Mouse (Mus musculus): ENCODE results near the gene Fam217b. TPM values are rescaled to one million over a fixed set of nuclear protein-coding genes. Genes with fewer than 3 reads are reported as not detected.

The Fam217b gene
- 11.4 and 11.6 TPM in 2 replicates for polyA plus RNA-seq (2011; ENCODE audit: insufficient read length, low read depth, missing spikeins)

DNA sequence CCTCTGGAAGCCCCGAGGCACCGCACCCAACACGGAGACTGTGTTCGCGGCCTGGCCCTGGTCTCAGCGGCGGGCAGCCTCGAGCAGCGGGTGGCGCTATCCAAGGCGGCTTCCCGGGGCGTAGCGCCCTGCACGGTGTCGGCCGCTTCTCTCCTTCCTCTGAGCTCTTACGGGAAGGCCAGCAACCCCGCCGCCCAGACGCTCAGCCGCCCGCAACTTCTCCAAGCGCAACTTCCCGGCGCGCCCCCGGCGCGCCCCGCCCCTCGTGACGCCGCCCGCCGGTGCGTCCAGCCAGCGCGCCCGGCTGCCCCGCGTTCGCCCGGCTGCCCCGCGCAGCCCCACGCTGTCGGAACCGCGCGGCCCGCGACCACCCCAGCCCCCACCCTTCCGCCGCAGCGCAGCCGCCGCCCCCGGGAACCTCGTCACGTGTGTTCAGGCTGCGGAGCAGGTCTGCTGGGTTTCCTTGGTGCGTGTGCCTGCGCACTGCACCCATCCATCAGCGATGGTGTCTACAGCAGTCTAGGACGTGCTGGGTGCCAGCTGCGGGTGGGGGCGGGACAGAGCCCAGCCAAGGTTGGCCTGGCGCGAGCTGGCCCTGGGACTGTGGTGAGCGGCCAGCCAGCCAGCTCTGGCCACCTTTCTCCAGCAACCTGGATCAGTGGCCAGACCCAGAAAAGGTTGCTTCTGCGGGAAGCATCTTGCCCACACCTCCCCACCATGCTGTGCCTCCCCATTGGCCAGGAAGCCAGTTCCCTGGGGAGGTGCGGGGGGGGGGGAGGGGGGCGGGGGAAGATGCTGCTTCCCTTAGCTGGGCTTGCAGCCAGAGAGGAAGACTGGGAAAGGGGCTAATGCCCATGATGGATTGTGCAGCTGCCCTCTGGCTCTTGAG lies at the start of gene Fam217b, which contains the start of gene Ppp1r3d:
Gene Fam217b, plus strand, starts transcription at position 264 of the 889 bp plus-strand sequence.
Gene Ppp1r3d, minus strand, starts transcription at position 212 of the 889 bp plus-strand sequence.
- Histone ChIP-seq H3K4me1 (ENCODE audit: control insufficient read depth, insufficient read depth, low read length) (peaks cover 6% of the 10 kb centered on the region; the same call in 1 of the 2 replicates), H3K27ac (ENCODE audit: insufficient read depth, low read length) (peak within 1 kb of the TSS; percentile 24), H3K4me3 (ENCODE audit: insufficient read depth, low read length) (peak within 1 kb of the TSS; percentile 45)
- TF ChIP-seq CTCF (IDR thresholded peaks at IDR 0.05; ENCODE audit: borderline replicate concordance, insufficient read depth, low read length) = no peak
- peak; percentile 64; the same call in 1 of the 2 replicates for TF ChIP-seq POLR2A (IDR thresholded peaks at IDR 0.05; ENCODE audit: low read depth, low read length)

DNA sequence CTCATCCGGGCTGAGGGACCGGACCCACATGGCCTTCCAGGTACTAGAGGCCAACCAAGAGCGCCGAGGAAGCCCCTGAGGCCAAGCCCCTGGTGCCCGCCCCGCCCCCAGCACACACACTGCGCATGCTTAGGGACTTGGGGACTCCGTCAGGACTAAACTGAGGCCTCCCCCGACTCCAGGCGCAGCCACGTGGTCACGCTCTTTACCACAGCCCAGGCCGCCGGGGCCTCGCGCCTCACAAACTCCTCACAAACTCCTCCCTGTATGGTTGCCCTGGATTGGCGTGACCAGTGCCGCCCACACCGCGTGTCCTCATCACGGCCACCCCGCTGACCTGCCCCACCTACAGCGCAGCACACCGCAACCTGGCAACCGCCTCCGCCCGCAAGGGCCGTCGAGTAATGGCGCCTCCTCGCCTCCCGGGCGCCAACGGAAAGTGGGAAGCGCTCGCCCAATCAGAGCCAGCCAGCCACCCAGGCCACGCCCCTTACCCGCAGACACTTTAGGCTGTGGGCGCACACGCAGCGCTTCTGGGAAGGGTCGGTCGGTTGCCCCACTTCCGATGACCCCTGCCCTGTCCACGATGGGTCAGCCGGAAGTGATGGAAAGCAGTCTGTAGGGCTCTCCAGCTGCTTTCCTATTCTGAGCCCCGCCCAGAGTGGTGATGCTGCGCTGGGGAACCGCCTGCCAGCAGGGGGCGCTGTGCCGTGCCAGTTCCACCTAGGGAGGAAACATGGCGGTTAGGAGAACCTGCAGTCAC lies 7.1 kb upstream of the Fam217b start, which contains the start of gene Sycp2:
Gene Sycp2, minus strand, starts transcription at position 633 of the 763 bp plus-strand sequence.
- H3K4me1 ChIP-seq (ENCODE audit: control insufficient read depth, insufficient read depth, low read length) = no peaks in the 10 kb centered on the region
- H3K4me3 ChIP-seq (ENCODE audit: insufficient read depth, low read length) = no peak within 1 kb of the TSS
- TF ChIP-seq CTCF (IDR thresholded peaks at IDR 0.05; ENCODE audit: borderline replicate concordance, insufficient read depth, low read length) (peak; percentile 43; the same call in 1 of the 2 replicates), POLR2A (IDR thresholded peaks at IDR 0.05; ENCODE audit: low read depth, low read length) (no peak)
- H3K27ac ChIP-seq (ENCODE audit: insufficient read depth, low read length) = no peak within 1 kb of the TSS

DNA sequence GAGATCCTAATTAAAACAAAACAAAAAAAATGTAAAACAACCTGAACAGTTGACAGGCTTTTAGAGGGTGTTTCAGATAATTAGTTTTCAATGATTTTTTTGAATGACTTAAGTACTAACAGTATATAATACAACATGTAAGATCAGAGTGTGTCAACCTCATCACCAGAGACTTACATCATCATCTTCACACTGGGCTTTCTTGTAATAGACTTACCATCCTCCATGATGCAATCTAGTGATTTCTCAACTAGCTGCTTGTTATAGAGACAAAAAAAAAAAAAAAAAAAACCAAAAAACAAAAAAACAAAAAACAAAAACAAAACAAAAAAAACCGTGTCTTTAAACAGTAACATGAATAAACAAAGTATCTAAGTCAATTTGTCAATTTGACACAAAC lies 5.3 kb upstream of the Fam217b start:
- Histone ChIP-seq H3K4me3 (ENCODE audit: insufficient read depth, low read length) (no peak overlapping the region), H3K4me1 (ENCODE audit: control insufficient read depth, insufficient read depth, low read length) (peaks cover 6% of the 10 kb centered on the region; the same call in 1 of the 2 replicates), H3K27ac (ENCODE audit: insufficient read depth, low read length) (no peak overlapping the region)
- no peak for TF ChIP-seq CTCF (IDR thresholded peaks at IDR 0.05; ENCODE audit: borderline replicate concordance, insufficient read depth, low read length)
- TF ChIP-seq POLR2A (IDR thresholded peaks at IDR 0.05; ENCODE audit: low read depth, low read length) = no peak

DNA sequence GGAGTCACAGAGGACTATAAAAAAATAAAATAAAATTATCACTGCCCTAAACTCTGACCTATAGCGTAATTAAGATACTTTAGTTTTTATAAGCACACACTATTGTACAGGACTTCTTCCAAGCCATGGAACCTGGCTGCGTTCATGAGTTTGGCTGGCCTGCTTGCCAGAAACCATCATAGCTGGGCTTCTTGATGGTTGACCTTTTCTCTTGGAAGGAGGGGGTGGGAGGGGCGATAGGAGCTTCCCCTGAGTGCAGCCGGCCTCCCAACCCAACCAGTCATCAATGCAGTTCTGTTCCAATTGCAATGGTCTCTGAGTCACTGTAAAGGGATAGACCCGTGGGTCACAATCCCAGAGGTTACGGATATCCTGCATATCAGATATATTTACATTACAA lies 4.0 kb upstream of the Fam217b start:
- Histone ChIP-seq H3K4me1 (ENCODE audit: control insufficient read depth, insufficient read depth, low read length) (peaks cover 6% of the 10 kb centered on the region; the same call in 1 of the 2 replicates), H3K27ac (ENCODE audit: insufficient read depth, low read length) (no peak overlapping the region), H3K4me3 (ENCODE audit: insufficient read depth, low read length) (no peak overlapping the region)
- TF ChIP-seq CTCF (IDR thresholded peaks at IDR 0.05; ENCODE audit: borderline replicate concordance, insufficient read depth, low read length) (no peak), POLR2A (IDR thresholded peaks at IDR 0.05; ENCODE audit: low read depth, low read length) (no peak)

DNA sequence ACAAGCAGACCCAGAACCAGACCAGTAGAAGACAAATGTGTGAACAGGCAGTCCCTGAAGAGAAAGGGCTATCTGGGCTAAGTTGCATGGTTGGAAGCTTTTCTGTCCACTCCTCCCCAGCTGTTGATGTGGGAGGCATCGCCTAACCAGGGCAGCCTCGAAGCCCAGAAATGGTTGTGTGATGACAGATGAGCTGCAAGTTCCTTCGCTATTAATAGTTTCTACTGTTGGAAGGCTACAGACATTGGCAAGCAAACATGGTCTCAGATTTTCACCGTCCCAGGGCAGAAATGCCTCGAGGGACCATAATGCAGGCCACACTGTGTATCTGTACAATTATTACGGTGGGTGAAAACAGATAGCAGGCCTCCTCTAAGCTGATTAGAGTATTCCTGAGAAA lies 1.7 kb upstream of the Fam217b start:
- TF ChIP-seq CTCF (IDR thresholded peaks at IDR 0.05; ENCODE audit: borderline replicate concordance, insufficient read depth, low read length) (no peak), POLR2A (IDR thresholded peaks at IDR 0.05; ENCODE audit: low read depth, low read length) (no peak)

DNA sequence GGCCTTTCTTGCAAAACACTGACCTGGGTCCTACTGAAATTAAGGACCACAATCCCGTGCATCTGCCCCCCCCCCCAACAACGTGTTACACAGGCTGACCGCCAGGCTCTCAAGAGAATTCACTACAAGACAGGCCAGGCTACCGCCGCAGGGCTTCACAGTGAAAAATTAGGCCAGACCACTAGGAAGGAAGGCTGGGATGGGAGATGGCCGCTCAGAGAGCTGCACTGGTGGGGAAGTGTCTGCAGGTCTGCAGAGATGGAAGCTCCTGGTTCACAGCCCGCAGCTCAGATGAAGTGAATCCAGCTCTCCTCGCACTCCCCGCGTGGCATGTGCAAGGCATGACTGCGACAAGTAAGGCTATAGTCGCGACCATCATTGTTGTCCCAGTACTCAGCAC lies 1.2 kb upstream of the Fam217b start:
- Histone ChIP-seq H3K4me3 (ENCODE audit: insufficient read depth, low read length) (no peak overlapping the region), H3K4me1 (ENCODE audit: control insufficient read depth, insufficient read depth, low read length) (peaks cover 6% of the 10 kb centered on the region; the same call in 1 of the 2 replicates), H3K27ac (ENCODE audit: insufficient read depth, low read length) (no peak overlapping the region)
- TF ChIP-seq CTCF (IDR thresholded peaks at IDR 0.05; ENCODE audit: borderline replicate concordance, insufficient read depth, low read length) (no peak), POLR2A (IDR thresholded peaks at IDR 0.05; ENCODE audit: low read depth, low read length) (no peak)

More for the DNA sequence above, 1.7 kb upstream of the Fam217b start:
- no peak overlapping the region for H3K27ac ChIP-seq (ENCODE audit: insufficient read depth, low read length)
- peaks cover 6% of the 10 kb centered on the region; the same call in 1 of the 2 replicates for H3K4me1 ChIP-seq (ENCODE audit: control insufficient read depth, insufficient read depth, low read length)
- no peak overlapping the region for H3K4me3 ChIP-seq (ENCODE audit: insufficient read depth, low read length)

DNA sequence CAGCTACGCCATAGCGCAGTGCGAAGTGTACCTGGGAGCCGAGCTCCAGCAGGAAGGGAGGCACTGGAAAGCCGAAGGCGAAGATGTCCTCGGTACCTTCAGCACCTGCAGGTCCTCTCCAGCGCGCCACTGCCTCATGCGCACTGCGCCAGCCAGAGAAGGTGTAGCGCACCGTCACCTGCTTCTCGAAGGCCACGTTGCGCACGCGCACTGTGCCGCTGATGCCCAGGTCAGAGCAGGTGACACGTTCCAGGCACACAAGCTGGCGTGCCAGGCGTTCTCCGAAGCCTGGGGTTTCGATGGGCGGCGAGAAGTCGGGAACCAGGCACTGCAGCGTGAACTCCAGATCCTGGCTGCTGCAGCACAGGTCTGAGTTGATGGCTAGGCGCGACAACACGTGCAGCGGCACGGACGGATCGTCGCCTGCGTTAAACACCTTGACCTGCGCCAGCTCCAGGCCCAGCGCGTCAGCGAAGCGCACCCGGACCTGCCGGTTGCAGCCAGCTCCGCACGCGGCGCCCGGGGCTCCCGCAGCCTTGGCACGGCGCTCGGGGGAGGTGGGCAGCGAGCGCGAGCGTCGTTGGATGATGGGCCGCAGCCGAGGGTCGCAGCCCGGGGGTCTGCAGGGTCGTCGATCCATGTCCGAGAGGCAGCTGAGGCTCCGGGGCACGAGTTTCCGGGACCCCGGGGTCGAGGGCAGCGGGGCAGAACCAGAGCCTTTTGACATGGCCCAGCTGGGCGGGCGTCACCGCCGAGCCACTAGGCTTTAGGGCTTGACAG lies 653 bp upstream of the Fam217b start:
- TF ChIP-seq POLR2A (IDR thresholded peaks at IDR 0.05; ENCODE audit: low read depth, low read length) = no peak
- TF ChIP-seq CTCF (IDR thresholded peaks at IDR 0.05; ENCODE audit: borderline replicate concordance, insufficient read depth, low read length) = no peak
- H3K4me3 ChIP-seq (ENCODE audit: insufficient read depth, low read length) = peak overlapping the region; percentile 45
- peaks cover 6% of the 10 kb centered on the region; the same call in 1 of the 2 replicates for H3K4me1 ChIP-seq (ENCODE audit: control insufficient read depth, insufficient read depth, low read length)
- peak overlapping the region; percentile 24 for H3K27ac ChIP-seq (ENCODE audit: insufficient read depth, low read length)

DNA sequence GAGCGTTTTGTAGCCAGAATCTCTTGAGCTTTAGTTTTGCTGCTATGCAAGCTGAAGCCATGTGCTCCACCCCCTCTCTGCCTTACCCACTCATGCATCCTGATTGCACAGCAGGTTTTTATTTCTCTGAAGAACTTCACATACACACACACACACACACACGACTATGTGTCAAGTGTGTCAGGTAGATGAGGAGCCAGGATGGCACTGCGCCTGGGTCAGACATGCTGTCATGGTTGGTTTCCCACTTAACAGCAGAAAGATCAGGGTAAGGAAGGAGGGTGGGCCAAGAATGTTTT lies 775 bp downstream of the Fam217b start:
- H3K27ac ChIP-seq (ENCODE audit: insufficient read depth, low read length) = no peak overlapping the region

DNA sequence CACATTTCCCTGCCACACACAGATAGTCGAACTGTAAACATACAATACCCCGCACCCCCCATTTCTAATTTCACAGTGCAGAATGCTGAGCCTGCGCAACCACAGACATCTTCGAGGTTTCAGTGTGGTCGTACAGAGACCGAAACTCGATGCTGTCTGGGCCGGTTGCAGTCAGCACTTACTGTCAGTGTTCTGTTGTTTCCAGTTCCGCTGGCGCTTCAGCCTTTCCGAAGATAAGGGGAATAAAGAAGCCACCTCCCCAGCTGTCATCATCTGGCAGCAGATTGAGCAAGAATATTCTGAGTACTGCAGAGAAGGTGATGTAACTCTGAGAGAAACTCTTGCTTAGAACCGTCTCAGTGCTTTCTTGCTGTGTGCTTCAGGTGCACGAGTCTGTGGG lies 2.1 kb downstream of the Fam217b start:
- no peak overlapping the region for H3K27ac ChIP-seq (ENCODE audit: insufficient read depth, low read length)
- H3K4me1 ChIP-seq (ENCODE audit: control insufficient read depth, insufficient read depth, low read length) = peaks cover 6% of the 10 kb centered on the region; the same call in 1 of the 2 replicates
- no peak overlapping the region for H3K4me3 ChIP-seq (ENCODE audit: insufficient read depth, low read length)
- TF ChIP-seq CTCF (IDR thresholded peaks at IDR 0.05; ENCODE audit: borderline replicate concordance, insufficient read depth, low read length) (no peak), POLR2A (IDR thresholded peaks at IDR 0.05; ENCODE audit: low read depth, low read length) (no peak)

More for the DNA sequence above, 775 bp downstream of the Fam217b start:
- Histone ChIP-seq H3K4me1 (ENCODE audit: control insufficient read depth, insufficient read depth, low read length) (peaks cover 6% of the 10 kb centered on the region; the same call in 1 of the 2 replicates), H3K4me3 (ENCODE audit: insufficient read depth, low read length) (peak overlapping the region; percentile 8; the same call in 1 of the 2 replicates)
- TF ChIP-seq POLR2A (IDR thresholded peaks at IDR 0.05; ENCODE audit: low read depth, low read length) (no peak), CTCF (IDR thresholded peaks at IDR 0.05; ENCODE audit: borderline replicate concordance, insufficient read depth, low read length) (no peak)
